Mouse (Mus musculus): Measurements from ENCODE around the gene Ankrd12.

DNA sequence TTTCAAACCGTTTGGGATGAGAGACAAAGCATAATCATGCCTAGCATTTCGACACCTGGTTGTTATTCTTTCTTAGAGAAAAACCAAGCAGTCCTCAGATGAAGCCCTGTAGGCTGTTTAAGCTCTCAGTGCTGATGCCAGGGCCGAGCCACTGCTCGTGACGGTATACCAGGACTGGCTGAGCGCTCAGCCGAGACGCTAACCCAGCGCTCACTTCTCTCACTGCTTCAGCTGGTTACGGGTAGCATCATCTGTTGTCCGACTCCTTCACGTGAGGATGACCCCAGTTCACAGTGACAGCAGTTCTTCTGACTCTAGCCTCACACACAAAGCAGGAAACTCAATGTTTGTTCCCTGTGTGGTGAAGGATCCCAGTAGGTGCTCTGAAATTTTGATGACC lies 136.7 kb downstream of the Ankrd12 start:
- TF ChIP-seq POLR2A (IDR thresholded peaks at IDR 0.05; ENCODE audit: insufficient read depth, low read depth, low read length) (no peak), EP300 (IDR thresholded peaks at IDR 0.05; ENCODE audit: insufficient read depth, low read depth, low read length) (no peak)

Measured in heart, adult 2 months (tissue).